Mouse (Mus musculus) neural tube, embryonic 15.5 days (tissue): ENCODE data around the gene Dolpp1. TPM values are rescaled to one million over a fixed set of nuclear protein-coding genes. Genes with fewer than 3 reads are reported as not detected.

Experiments used
- ATAC-seq: fragments of 200-750 bp; cut with Nextera tagmentation; 2 replicates; pipeline ENCODE4 v1.8.0; 2017; ENCODE audit warnings: mild to moderate bottlenecking, moderate TSS enrichment, moderate library complexity; ENCODE audit not compliant: low FRiP score
- H3K27ac ChIP-seq: fragments of 300-500 bp; sonication (generic); replicated peaks from 2 replicates; pipeline ENCODE4 v1.5.1; 2015; ENCODE audit warnings: mild to moderate bottlenecking, inconsistent platforms
- H3K27me3 ChIP-seq: fragments of 300-500 bp; sonication (generic); replicated peaks from 2 replicates; pipeline ENCODE4 v1.6.1; 2015; ENCODE audit warnings: inconsistent platforms
- H3K36me3 ChIP-seq: fragments of 300-500 bp; sonication (generic); 2 replicates; pipeline ENCODE4 v1.6.1; 2015; ENCODE audit warnings: inconsistent platforms
- H3K4me1 ChIP-seq: fragments of 300-500 bp; sonication (generic); 2 replicates; pipeline ENCODE4 v1.6.1; 2015; ENCODE audit warnings: inconsistent platforms
- H3K4me2 ChIP-seq: fragments of 300-500 bp; sonication (generic); 2 replicates; pipeline ENCODE4 v1.6.1; 2015; ENCODE audit warnings: inconsistent platforms, mild to moderate bottlenecking, moderate library complexity
- H3K4me3 ChIP-seq: fragments of 300-500 bp; sonication (generic); replicated peaks from 2 replicates; pipeline ENCODE4 v1.5.1; 2015; ENCODE audit warnings: mild to moderate bottlenecking, inconsistent platforms
- H3K9ac ChIP-seq: fragments of 300-500 bp; sonication (generic); replicated peaks from 2 replicates; pipeline ENCODE4 v1.6.1; 2015; ENCODE audit warnings: mild to moderate bottlenecking, inconsistent platforms
- H3K9me3 ChIP-seq: fragments of 300-500 bp; sonication (generic); replicated peaks from 2 replicates; pipeline ENCODE4 v1.6.1; 2016; ENCODE audit warnings: inconsistent platforms
- WGBS: fragments of 180-500 bp; shearing (Covaris S2); methylation state at CpG from one replicate; pipeline ENCODE4 v1.1.7; 2015; ENCODE audit warnings: mixed read lengths; 5-methylcytosine and 5-hydroxymethylcytosine counted together
- polyA plus RNA-seq: library from polyadenylated mRNA; unstranded; fragments of >200 nt; fragmentation: Nextera tagmentation; extraction: Ambion mirVana; gene quantifications from 2 replicates; pipeline ENCODE4 v1.2.1, GENCODE M21; 2015

Dolpp1 gene
- 59.0 and 63.2 TPM in 2 replicates for polyA plus RNA-seq

DNA sequence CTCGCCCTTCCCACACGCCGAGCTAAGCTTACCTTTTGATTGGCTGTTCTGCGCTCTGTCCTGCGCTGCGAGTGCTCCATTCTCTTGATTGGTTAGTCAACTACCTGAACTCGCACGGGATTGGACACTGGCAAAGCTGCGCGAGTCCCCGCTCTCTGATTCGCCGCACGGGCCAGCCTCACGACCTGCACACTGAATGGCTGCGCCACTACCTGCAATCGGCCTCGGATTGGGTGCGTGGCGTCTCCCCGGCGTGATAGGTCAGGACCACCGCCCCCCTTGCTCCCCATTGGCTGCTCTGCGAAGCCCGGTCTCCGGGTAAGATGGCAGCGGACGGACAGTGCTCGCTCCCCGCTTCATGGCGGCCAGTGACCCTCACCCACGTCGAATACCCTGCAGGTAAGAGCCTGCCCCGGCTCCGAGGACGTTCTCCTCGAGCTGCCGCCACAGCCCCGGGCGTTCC is at the start of gene Dolpp1:
TSS of gene Dolpp1 (plus strand) at position 141 of the 463 bp plus-strand sequence.
- Histone ChIP-seq H3K27me3 (no peaks in the 10 kb centered on the region), H3K4me1 (peaks cover 33% of the 10 kb centered on the region), H3K4me3 (peak within 1 kb of the TSS; percentile 70), H3K4me2 (peak within 1 kb of the TSS; percentile 90), H3K36me3 (peaks cover 16% of the 10 kb centered on the region), H3K27ac (peak within 1 kb of the TSS; percentile 93), H3K9me3 (no peaks in the 10 kb centered on the region), H3K9ac (peak within 1 kb of the TSS; percentile 67)
- under 1% methylated on average over 40 of the region's 40 CpGs for WGBS
- peak; percentile 98 for ATAC-seq

DNA sequence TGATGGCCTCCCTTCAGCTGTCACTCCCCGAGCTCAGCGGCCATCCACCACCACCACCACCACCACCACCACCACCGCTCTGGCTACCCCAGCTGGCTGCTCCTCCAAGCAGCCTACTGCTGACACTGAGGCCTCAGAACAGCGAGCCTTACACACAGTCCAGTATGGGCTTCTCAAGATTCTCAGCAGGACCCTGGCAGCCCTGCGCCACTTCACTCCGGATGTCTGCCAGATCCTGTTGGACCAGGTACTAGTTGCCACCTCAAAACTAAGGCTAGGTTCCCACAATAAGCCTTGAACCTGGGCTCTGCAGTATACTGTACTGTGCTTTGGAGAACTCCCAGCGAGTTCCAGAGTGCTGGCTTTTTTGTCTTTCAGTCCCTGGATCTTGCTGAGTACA is 49.5 kb upstream of the Dolpp1 start:
- no peak for ATAC-seq
- no peak overlapping the region for H3K27ac ChIP-seq
- WGBS, result 93% methylated on average over 7 of the region's 7 CpGs

DNA sequence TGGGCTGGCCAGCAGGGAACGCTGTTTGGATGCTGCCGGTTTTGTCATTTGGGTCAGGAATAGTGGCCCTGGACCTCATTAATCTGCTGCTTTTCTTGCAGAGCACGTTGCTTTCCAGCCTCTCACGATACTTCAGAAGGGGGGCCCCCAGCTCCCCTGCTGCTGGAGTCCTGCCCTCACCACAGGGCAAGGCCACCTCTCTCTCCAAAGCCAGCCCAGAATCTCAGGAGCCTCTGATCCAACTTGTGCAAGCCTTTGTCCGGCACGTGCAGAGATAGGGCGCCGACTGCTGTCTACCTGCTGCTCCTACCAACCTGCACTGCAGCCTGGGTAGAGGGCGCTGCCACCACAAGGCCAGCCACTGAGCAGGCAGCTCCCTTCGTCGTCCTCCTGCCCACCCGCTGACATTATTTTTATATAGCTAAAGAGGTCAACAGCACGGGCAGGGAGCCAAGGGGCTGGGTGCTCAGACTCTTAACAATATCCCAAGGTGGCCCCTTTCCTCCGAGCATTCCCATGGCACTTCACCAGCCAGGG is 48.4 kb upstream of the Dolpp1 start:
- Histone ChIP-seq H3K4me1 (no peaks in the 10 kb centered on the region), H3K4me2 (no peak overlapping the region), H3K4me3 (no peak overlapping the region), H3K27me3 (no peaks in the 10 kb centered on the region), H3K36me3 (peaks cover 99% of the 10 kb centered on the region), H3K9ac (no peak overlapping the region), H3K9me3 (no peaks in the 10 kb centered on the region), H3K27ac (no peak overlapping the region)
- WGBS, result 68% methylated on average over 14 of the region's 14 CpGs
- no peak for ATAC-seq

More for the DNA sequence above, 49.5 kb upstream of the Dolpp1 start:
- H3K4me1 ChIP-seq, result no peaks in the 10 kb centered on the region
- H3K4me2 ChIP-seq, result no peak overlapping the region
- no peaks in the 10 kb centered on the region for H3K27me3 ChIP-seq
- no peaks in the 10 kb centered on the region for H3K9me3 ChIP-seq
- no peak overlapping the region for H3K4me3 ChIP-seq
- H3K36me3 ChIP-seq, result peaks cover 98% of the 10 kb centered on the region
- H3K9ac ChIP-seq, result no peak overlapping the region

DNA sequence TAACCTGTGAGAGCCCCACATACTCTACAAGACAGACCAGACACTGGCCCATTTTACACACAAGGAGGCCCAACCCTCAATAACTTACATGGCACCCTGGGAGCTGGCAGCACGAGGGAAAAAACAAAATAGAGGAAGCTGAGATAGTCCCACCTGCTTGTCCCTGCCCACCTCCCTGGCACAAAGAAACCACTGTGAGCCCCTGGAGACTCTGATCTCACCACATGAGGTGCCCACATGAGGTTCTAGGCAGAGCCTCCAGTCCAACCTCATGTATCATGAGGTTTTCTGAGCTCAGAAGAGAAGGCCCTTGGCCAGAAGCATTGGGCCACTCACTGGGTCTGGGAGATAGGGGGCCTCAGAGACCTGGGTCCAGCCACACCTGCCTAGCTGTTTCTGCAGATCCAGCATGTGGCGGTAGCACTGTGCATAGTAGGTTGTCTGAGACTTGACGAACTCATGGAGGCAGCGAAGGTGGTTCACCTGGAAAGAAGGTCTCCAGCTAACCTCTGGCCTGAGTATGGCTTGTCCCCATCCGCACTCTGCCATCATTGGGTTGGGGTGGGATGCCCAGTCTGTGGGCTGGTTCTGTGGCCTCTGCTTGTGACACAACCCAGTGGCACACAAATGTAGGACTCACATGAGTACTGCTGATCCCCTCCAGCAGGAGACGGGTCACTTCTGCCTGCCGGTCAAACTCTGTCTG is 45.9 kb upstream of the Dolpp1 start:
- no peak for ATAC-seq
- no peaks in the 10 kb centered on the region for H3K9me3 ChIP-seq
- no peak overlapping the region for H3K4me2 ChIP-seq
- H3K9ac ChIP-seq, result no peak overlapping the region
- peaks cover 99% of the 10 kb centered on the region for H3K36me3 ChIP-seq
- H3K4me1 ChIP-seq, result no peaks in the 10 kb centered on the region
- H3K27me3 ChIP-seq, result no peaks in the 10 kb centered on the region
- 89% methylated on average over 7 of the region's 7 CpGs for WGBS
- H3K4me3 ChIP-seq, result no peak overlapping the region
- no peak overlapping the region for H3K27ac ChIP-seq

DNA sequence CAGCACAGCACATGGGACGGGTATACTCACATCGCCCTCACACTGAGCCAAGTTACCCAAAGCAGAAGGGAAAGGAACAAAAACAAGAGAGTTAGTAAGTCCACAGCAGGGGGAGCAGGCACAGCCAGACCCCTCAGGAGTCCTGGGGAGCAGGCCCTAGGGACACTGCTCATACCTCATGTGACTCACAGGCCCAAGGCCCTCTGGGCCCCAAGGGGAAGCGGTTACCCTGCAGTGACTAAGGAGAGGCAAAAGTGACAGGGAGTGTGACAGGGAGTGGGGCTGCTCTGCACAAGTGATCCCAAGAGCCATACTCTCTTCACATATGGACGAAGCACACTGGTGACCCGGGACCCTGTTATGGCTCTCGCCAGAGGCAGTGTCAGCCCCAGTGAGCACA is 42.9 kb upstream of the Dolpp1 start:
- WGBS, result 90% methylated on average over 6 of the region's 6 CpGs
- Histone ChIP-seq H3K36me3 (peaks cover 89% of the 10 kb centered on the region), H3K9ac (no peak overlapping the region), H3K4me2 (no peak overlapping the region), H3K9me3 (no peaks in the 10 kb centered on the region), H3K4me1 (no peaks in the 10 kb centered on the region), H3K27me3 (no peaks in the 10 kb centered on the region), H3K4me3 (no peak overlapping the region), H3K27ac (no peak overlapping the region)
- ATAC-seq, result no peak

DNA sequence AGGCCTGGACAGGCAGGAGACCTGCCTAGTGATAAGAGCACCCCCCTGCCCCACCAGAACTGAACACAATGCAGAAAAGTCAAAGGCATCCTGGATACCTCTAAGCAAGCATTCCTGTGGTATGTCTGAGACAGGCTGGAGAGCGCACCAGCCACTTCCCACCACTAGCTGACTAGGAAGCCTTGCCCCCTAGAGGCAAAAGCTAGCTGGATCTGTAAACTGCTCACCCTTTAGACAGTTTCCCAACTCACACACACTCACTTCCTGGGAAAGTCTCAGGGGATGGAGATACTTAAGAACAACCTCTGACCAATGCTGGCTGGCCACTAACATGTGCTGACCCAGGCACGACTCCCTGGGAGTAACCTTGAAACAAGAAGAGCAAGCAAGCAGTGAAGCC is 40.9 kb upstream of the Dolpp1 start:
- Histone ChIP-seq H3K27me3 (no peaks in the 10 kb centered on the region), H3K4me2 (no peak overlapping the region), H3K4me1 (peaks cover 14% of the 10 kb centered on the region), H3K4me3 (no peak overlapping the region), H3K9ac (no peak overlapping the region), H3K36me3 (peaks cover 74% of the 10 kb centered on the region), H3K9me3 (no peaks in the 10 kb centered on the region), H3K27ac (no peak overlapping the region)
- WGBS, result 85% methylated on average over 2 of the region's 2 CpGs
- no peak for ATAC-seq

DNA sequence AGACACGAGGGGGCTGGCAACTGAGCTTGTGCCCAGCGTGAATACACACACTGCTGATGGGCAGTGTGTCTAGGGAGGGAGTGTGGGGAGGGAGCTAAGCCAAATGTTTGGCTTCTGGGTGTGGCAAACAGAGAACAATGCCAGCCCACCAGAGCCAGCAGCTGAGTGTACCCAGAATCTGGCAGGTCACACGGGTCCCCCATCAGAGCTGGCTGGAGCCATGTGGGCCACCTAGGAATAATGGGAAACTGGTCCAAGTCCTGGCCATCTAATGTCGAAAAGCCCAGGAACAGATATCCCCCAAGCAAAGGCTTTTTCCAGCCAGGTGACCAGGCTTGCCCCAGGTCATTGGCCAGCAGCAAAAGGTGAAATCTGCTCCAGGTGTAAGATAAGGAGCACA is 36.2 kb upstream of the Dolpp1 start:
- Histone ChIP-seq H3K36me3 (peaks cover 27% of the 10 kb centered on the region), H3K9me3 (no peaks in the 10 kb centered on the region), H3K9ac (no peak overlapping the region), H3K4me2 (no peak overlapping the region), H3K27me3 (no peaks in the 10 kb centered on the region), H3K4me3 (no peak overlapping the region), H3K27ac (peak overlapping the region; percentile 29; the same call in 1 of the 2 replicates), H3K4me1 (peaks cover 46% of the 10 kb centered on the region)
- no peak for ATAC-seq
- 55% methylated on average over 4 of the region's 4 CpGs for WGBS

DNA sequence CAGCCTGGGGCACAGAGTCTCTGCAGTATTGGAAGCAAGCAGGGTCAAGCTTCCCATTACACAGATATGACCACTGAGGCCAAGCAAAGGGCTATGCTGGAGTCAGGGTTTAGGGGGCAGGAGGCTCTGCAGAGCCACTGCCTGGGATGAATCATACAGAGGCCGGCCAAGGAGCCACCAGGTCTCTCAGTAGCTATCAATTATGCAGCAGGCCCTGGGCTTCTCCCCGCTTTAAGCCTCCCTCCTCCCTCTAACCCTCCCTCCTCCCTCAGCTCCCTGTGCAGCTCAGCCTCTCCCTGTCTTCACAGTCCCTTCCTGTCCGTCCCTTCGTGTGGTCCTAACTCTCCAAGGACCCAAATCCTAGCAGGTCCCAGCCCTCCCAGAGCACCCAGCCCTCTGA is 35.8 kb upstream of the Dolpp1 start:
- 54% methylated on average over 4 of the region's 4 CpGs for WGBS
- Histone ChIP-seq H3K9me3 (no peaks in the 10 kb centered on the region), H3K36me3 (peaks cover 24% of the 10 kb centered on the region), H3K27ac (no peak overlapping the region), H3K27me3 (no peaks in the 10 kb centered on the region), H3K4me2 (no peak overlapping the region), H3K4me1 (peaks cover 46% of the 10 kb centered on the region), H3K9ac (no peak overlapping the region), H3K4me3 (no peak overlapping the region)
- ATAC-seq, result no peak

DNA sequence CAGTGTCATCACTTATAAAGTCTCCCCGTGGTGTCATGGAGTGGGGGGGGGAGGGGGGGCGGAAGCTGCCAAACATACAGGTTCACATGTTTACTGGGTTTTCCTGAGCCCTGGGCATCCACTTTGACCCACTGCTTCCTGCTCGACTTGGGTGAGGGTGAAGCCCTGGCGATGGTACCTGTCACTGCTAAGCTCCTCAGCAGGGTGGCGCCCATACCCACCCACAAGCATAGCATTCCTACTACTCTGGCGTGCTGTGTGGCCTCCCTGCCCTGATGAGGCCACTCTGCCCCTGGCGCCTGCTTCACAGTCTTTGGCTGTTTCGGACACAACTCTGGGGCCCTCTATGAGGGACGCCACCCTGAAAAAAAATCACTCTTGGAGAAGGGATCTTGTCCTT is 35.1 kb upstream of the Dolpp1 start:
- Histone ChIP-seq H3K4me1 (peaks cover 46% of the 10 kb centered on the region), H3K27ac (no peak overlapping the region), H3K27me3 (no peaks in the 10 kb centered on the region), H3K4me3 (no peak overlapping the region), H3K9me3 (no peaks in the 10 kb centered on the region), H3K9ac (no peak overlapping the region), H3K36me3 (peaks cover 23% of the 10 kb centered on the region), H3K4me2 (no peak overlapping the region)
- WGBS, result 72% methylated on average over 9 of the region's 9 CpGs
- ATAC-seq, result no peak

DNA sequence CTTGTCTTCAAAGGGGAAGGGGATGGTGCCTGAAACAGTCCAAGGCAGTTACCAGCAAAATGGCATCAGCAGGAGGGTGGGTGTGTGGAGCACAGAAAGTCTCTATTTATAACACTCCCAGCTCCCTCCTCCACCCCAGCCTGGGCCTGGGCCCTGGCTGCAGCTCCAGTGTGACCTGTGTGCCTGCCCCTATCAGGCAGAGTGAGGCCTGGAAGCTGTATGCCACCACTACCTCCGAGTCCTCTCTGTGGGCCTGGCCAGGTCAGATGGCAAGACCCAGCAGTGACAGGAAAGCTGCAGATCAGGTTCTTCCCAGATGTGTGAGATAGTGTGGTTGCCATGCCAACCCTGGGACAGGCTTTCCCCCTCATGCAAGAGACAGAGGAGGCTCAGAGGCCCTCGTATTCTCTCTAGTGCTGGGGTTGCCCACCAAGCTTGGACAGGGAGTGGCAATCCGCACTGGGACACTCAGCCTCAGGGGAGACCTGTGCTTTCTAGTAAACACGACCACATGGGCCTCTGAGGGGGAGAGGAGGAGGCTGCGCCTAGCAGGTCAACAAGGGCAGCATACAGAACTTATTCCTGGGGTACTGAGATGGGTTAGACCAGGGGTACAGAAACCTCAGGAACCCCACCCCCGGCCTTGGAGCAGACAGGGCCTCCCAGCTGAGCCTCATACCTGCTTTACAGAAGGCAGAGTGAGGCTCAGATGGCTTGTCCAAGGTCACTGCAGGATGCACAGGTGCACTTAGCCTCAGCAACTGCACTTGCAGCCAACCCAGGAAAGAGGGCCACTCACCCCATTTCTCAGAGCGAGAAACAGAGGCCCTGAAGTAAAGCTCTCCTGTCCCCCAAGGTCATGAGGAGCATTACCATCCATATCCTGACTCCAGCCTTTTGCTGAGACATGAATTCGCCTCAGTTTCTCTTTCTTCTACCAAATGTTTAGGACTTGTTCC is 34.2 kb upstream of the Dolpp1 start:
- Histone ChIP-seq H3K9me3 (no peaks in the 10 kb centered on the region), H3K36me3 (peaks cover 17% of the 10 kb centered on the region), H3K4me2 (peak overlapping the region; percentile 81), H3K4me1 (peaks cover 46% of the 10 kb centered on the region), H3K27me3 (no peaks in the 10 kb centered on the region), H3K27ac (no peak overlapping the region), H3K9ac (peak overlapping the region; percentile 83), H3K4me3 (peak overlapping the region; percentile 76)
- ATAC-seq, result no peak
- 52% methylated on average over 8 of the region's 8 CpGs for WGBS
